Mouse (Mus musculus): ENCODE results near the gene Rgs3.

- TF ChIP-seq CTCF (IDR thresholded peaks at IDR 0.05; ENCODE audit: low read depth) = no peak
- TF ChIP-seq EP300 (IDR thresholded peaks at IDR 0.05; ENCODE audit: low read depth) = no peak
Observed at GRCm38 (mm10) chr4:62623251-62624015, 63.8 kb downstream of the Rgs3 start.

Data from heart, postnatal 0 days (tissue).